Mouse (Mus musculus) left cerebral cortex, adult 2 months (tissue): ENCODE data around the gene Kcnh7. TPM values are rescaled to one million over a fixed set of nuclear protein-coding genes. Genes with fewer than 3 reads are reported as not detected.

ENCODE experiments used
- DNase-seq, 2 experiments: peaks; one replicate each; pipeline ENCODE4 v3.0.0; 2021 to 2022; ENCODE audit warnings: low spot score in 2 of 2, mixed read lengths in 1 of 2; ENCODE audit errors: extremely low spot score in 1 of 2
- H3K27ac ChIP-seq: fragments of 200-600 bp; 2 replicates; pipeline ENCODE4 v1.8.1; 2022
- H3K4me3 ChIP-seq: fragments of 200-600 bp; 2 replicates; pipeline ENCODE4 v1.8.1; 2022
- CTCF ChIP-seq: fragments of 200-600 bp; IDR thresholded peaks from 2 replicates; pipeline ENCODE4 v1.8.1; 2022; ENCODE audit warnings: antibody characterized with exemption, mild to moderate bottlenecking, moderate library complexity
- intact Hi-C: fragments of 180-260 bp; cut with DNase I; formaldehyde crosslinking; loops from one replicate; pipeline ENCODE4 v1.15.1; 2025
- total RNA-seq, 2 experiments: library from RNA; stranded (reverse); gene quantifications; 2 replicates each; pipeline ENCODE4 v1.2.3; 2021

Kcnh7 gene
- total RNA-seq, 2 experiments from 2014 or later: 103 to 107 TPM

DNA sequence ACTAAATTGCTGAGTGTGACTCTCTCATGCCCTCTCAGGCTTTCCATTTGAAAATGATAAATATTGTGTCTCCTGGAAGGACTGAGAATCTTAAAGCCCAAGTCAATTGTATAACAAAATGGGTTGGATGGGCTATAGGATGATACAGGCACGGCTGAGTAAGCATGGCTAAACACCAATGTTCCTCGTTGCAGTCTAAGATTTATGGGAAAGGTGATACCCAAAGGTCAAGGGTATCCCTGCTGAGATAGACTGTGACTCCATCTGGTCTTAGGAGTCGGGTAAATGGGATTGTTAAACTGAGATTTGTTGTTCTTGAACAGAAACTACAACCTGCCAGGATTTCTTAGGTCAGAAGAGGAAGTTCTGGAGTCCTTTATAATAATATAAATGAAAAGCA, 256.0 kb downstream of the Kcnh7 start:
- Histone ChIP-seq H3K27ac (no peak overlapping the region), H3K4me3 (no peak overlapping the region)
- no peak for DNase-seq
- TF ChIP-seq CTCF: no peak
- intact Hi-C loops: loop anchor here (10.0 kb wide), 1 partner anchor 527 kb away; no protein-coding TSS in a partner anchor

DNA sequence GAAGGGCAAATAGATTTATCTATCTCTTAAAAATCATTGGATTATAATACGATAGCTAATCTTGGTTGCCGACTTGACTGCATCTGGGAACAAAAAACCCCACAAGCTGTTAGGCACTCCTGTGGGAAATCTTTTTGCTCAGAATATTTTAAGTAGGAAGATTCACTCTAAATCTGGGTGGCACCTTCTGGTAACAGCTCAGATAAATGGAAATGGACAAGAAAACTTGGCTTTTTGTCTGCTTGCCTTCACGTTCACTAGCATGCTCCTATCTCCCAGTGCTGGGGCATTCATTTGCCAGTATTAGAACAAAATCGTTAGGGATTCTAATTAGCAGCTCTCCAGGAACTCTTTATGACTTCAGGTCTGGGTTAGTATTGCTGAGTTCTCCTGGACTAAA, 260.3 kb downstream of the Kcnh7 start:
- intact Hi-C loops: loop anchor here (10.0 kb wide), 1 partner anchor 531 kb away; no protein-coding TSS in a partner anchor
- TF ChIP-seq CTCF: no peak
- Histone ChIP-seq H3K4me3 (no peak overlapping the region), H3K27ac (peak overlapping the region; percentile 16; the same call in 1 of the 2 replicates)
- no peak for DNase-seq

DNA sequence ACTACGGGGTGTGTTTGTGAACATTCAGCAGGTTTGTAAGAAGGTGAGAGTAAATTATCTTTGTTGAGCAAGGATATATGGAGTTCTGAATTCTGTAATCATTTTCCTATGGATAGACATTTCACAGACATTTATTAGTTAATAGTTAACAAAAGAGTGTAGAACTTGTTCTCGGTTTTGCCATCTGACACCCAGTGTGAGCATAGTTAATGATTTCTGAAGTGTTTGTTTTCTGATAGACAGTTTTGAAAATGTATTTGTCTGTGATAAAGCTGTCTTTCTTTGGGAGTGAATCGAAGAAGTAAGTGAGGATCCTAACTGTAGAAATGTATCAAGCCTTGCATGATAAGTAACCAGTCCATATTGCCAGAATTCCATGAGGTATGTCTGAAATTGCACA, 276.4 kb downstream of the Kcnh7 start:
- TF ChIP-seq CTCF: no peak
- no peak for DNase-seq
- Histone ChIP-seq H3K27ac (no peak overlapping the region), H3K4me3 (no peak overlapping the region)
- intact Hi-C loops: no loop called here

DNA sequence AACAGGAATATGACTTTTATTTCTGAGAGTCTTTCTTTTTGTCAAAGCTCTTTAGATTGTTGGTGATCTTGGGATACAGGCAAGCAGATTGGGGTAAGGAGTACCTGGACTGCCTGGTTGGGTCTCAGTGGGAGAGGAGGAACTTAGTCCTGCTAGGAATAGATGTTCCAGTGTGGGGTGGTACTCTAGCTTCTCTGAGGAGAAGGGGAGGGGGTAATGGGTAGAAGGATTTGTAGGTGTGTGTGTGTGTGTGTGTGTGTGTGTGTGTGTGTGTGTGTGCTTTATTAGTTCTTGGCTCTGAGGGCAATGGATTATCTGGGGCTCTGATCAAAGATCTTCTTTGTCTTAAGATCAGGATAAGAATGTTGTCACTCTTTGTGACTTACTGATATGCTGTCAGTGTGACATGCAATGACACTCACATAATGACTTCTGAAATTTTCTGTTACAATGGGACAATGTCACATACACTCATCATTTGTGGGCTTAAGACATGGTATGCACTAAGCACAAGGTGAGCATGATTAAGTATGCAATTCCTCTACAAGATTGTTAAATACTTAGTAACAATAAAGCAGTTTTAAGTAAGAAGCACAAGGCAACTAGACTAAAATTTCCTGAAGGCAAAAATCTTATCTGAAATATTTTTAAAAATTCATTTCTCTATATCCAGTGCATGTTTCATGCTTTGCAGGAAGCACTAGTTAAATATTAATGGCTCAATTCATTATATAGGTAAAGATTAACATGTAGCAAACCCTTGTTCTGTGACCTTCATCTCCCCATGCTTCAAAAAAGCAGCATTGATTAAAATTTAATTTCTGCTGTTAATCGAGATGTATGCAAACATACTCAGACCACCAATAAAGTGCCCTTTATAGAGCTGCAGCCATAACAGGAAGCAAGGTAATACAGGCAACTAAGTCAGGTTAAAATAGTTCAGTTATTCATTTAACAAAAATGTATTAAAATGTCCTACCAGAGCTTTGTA, 281.4 kb downstream of the Kcnh7 start:
- intact Hi-C loops: no loop called here
- no peak overlapping the region for H3K4me3 ChIP-seq
- no peak for DNase-seq
- H3K27ac ChIP-seq: no peak overlapping the region
- no peak for TF ChIP-seq CTCF

DNA sequence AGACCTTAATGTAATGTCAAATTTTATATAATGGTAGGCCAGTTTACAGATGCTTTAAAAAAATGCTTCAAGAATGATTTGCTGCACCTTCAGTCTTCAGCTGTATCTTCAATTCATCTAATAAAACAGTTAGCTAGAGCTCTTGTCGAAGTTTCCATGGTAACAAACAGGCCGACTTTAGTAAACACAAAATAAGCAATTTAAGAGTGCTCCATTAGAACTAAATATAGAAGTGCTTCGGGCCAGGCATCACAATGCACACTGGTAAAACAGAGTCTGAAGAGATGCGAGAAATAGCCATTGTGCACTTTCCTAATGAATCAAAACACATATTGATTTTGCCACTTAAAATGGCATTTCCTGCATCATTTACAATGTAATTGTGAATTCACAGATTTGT, 305.3 kb downstream of the Kcnh7 start:
- H3K27ac ChIP-seq: no peak overlapping the region; the same call in 1 of the 2 replicates
- no peak for TF ChIP-seq CTCF
- DNase-seq: no peak
- intact Hi-C loops: no loop called here
- no peak overlapping the region for H3K4me3 ChIP-seq

- no peak for TF ChIP-seq CTCF
- Histone ChIP-seq H3K27ac (no peak overlapping the region), H3K4me3 (no peak overlapping the region)
- DNase-seq: no peak
- intact Hi-C loops: no loop called here
Observed at GRCm38 (mm10) chr2:62855391-62855790, 328.7 kb downstream of the Kcnh7 start.

DNA sequence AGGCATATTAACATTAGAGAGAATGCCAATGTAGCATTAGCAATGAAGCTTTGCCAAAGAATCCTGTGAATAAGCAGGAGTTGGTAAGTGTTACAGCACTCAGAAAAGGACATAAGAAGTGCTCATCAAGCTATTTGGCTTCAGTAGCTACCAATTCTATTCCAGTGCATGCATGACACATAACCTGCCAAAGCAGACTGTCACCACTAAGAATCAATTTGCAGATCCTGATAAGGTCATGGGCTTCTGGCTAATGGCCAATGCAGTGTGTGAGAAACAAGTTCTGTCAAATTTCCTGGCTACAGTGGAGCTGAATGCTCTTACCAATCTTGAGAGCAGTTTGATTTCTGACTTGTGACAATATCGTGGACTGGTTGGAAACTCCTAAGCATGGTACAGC, 341.5 kb downstream of the Kcnh7 start:
- no peak for DNase-seq
- no peak for TF ChIP-seq CTCF
- Histone ChIP-seq H3K4me3 (no peak overlapping the region), H3K27ac (no peak overlapping the region)
- intact Hi-C loops: no loop called here

- no peak overlapping the region for H3K4me3 ChIP-seq
- no peak for DNase-seq
- no peak for TF ChIP-seq CTCF
- H3K27ac ChIP-seq: no peak overlapping the region
- intact Hi-C loops: no loop called here
Observed at GRCm38 (mm10) chr2:62834261-62834660, 349.8 kb downstream of the Kcnh7 start.

GRCm38 (mm10) chr2:62819231-62819630, 364.9 kb downstream of the Kcnh7 start:
- DNase-seq: no peak
- intact Hi-C loops: no loop called here
- TF ChIP-seq CTCF: no peak
- Histone ChIP-seq H3K27ac (no peak overlapping the region), H3K4me3 (no peak overlapping the region)

DNA sequence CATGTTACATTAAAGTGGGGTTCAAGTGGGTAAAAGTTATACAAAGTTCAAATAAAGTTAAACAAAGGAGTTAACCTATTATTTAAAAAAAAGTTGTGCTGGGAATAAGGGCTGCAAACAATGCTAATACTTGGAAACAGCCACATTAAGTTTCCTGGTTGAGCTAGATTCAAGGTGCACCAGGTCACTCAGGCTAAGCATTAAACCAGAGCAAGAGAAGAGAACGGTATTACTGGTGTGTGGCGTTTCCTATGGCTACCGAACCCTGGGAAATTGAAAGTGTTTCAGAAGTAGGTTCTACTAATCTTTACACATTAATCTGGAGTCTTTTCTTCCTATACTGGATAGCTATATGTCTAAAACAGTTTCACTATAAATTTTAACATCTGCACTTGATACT, 368.1 kb downstream of the Kcnh7 start:
- no peak for DNase-seq
- no peak for TF ChIP-seq CTCF
- H3K4me3 ChIP-seq: no peak overlapping the region
- intact Hi-C loops: no loop called here
- H3K27ac ChIP-seq: no peak overlapping the region

DNA sequence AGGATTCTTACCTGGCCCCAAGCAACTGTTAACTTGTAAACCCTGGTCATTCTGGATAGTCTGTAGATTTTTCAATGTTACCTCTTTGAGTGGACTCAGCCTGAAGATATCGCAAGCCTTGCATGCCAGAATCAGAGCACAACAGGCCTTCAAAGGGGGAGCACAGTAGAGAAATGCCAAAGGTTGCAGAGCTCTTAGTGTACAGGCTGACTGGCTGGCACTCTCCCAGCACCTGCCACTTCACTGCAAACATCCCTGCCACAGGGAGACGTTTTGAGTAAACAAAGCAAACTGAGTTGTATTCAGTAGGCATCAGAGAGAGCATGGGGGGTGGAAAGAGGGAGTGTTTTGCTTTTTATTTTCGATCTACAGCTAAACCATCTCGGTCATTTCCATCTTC, 375.3 kb downstream of the Kcnh7 start:
- DNase-seq: peak in 1 of 2 experiments; percentile 20

GRCm38 (mm10) chr2:62807476-62807882, 376.6 kb downstream of the Kcnh7 start:
- intact Hi-C loops: loop anchor here (2.0 kb wide), 1 partner anchor 127 kb away; no protein-coding TSS in a partner anchor
- H3K4me3 ChIP-seq: no peak overlapping the region
- peak overlapping the region; percentile 41; the same call in 1 of the 2 replicates for H3K27ac ChIP-seq
- TF ChIP-seq CTCF: no peak
- peak; percentile 39 for DNase-seq

More for the DNA sequence above, 375.3 kb downstream of the Kcnh7 start:
- intact Hi-C loops: no loop called here
- no peak for TF ChIP-seq CTCF
- H3K27ac ChIP-seq: peak overlapping the region; percentile 28; the same call in 1 of the 2 replicates
- H3K4me3 ChIP-seq: no peak overlapping the region

DNA sequence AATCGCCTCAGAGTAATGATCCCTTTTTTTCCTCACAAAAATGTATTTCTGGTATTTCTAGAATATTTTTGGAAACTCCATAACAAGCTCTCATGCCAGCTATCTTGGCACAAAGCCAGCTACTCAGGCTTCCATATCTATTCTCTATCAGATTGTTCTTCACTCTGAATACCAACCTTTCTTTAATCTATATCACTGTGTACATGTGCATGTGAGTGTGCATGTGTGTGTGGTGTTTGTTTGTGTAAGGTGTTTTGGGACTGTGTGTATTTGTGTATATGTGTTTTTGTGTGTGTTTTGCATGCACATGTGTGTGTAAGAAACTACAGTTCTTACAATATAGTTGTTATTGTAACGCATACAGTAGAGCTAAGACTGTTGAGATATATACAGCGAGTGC, 377.2 kb downstream of the Kcnh7 start:
- no peak for DNase-seq
- H3K4me3 ChIP-seq: no peak overlapping the region
- H3K27ac ChIP-seq: peak overlapping the region; percentile 41; the same call in 1 of the 2 replicates
- TF ChIP-seq CTCF: no peak
- intact Hi-C loops: loop anchor here (2.0 kb wide), 1 partner anchor 126 kb away; no protein-coding TSS in a partner anchor
